Mouse (Mus musculus) common myeloid progenitor, adult 5-6 weeks (primary cell): ENCODE data around the gene Fshb. TPM values are rescaled to one million over a fixed set of nuclear protein-coding genes. Genes with fewer than 3 reads are reported as not detected.

ENCODE experiments used
- ATAC-seq: replicated peaks from 2 replicates; pipeline ENCODE4 v1.8.0; 2016; ENCODE audit warnings: low read depth, mild to moderate bottlenecking, moderate TSS enrichment, inconsistent platforms; ENCODE audit not compliant: poor library complexity, severe bottlenecking
- total RNA-seq: library from RNA; stranded (forward); fragments of 200-1000, 187-1606 nt; gene quantifications from 2 replicates; pipeline ENCODE4 v1.2.3, GENCODE M21; 2017

Fshb gene
- not detected in 2 replicates for total RNA-seq

DNA sequence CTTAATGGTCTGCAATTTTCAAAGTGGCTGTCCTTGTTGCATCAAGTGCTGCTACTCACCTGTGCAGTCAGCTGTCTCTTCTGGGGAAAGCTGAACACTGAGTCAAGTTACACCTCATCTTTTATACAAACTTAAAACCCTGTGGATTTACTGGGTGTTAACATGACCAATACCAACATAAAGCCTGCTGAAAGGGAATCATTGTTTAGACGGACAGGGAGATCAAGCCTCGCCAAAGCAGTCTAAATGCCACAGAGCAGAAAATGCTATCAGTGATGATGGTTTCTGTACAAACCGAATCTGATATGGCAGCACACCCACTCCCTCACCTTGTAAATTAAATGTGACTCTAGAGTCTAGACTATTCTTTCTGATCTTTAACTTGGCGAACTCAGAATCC, at the start of gene Fshb:
Fshb (minus strand) TSS at position 101 of the 400 bp plus-strand sequence.
- ATAC-seq: no peak

GRCm38 (mm10) chr2:107084256-107084655, 24.8 kb upstream of the Fshb start:
- no peak for ATAC-seq

DNA sequence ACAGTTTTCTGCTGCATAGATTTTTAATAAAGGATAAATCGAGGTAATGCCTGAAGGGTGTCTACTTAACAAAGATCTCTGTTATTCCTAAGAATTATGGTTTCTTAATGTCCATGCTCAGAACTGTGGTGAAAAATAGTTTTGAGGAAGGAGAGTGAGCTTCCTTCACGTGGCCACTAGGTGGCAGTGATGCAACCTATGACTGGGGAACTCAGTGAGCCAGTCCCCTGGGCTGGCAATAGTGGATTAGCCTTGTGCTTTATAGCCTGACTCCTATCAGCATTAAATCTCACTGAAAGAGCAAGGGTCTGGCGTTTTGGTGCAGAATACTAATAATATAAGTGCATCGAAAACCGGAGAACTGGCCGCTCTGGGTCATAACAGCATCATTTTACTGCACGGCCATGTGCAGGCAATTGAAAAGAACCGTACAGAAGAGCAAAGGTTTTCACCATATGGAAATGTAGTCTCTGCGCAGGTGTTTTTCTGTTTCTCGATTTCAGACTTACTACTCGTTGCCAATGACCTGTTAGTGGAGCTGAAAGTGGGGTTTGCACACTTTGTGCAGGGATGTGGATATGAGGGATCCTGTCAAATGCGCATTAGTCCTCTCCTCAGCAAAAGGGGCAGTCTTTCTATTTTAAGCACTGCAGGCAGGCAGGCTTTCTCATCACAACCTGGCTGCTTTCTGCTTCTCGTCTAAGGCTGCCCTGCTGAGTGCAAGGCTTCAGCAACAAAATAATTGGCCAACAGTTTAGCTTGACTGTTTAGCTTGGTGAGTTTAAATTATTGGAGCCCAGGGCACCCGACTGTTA, 23.8 kb upstream of the Fshb start:
- ATAC-seq: peak; percentile 90

- ATAC-seq: no peak
These were observed 3.8 kb upstream of the Fshb start for GRCm38 (mm10) chr2:107063260-107063659.

DNA sequence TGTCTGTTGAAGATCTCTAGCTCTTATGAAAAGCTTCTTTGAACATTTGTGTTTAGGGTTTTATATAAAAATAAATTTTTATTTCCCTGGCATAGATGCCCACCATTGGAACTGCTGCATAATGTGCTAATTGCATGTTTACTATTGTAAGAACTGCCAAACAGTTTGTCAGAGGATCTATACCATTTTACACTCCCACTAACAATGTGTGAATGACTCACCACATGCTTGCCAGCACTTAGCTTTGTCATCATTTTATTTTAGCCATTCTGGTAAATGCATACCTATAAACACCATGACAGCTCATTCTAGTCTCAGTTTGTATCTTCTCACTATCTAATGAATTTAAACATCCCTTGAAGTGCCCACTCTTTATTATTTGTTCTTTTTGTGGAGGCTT, 13.5 kb downstream of the Fshb start:
- no peak for ATAC-seq

DNA sequence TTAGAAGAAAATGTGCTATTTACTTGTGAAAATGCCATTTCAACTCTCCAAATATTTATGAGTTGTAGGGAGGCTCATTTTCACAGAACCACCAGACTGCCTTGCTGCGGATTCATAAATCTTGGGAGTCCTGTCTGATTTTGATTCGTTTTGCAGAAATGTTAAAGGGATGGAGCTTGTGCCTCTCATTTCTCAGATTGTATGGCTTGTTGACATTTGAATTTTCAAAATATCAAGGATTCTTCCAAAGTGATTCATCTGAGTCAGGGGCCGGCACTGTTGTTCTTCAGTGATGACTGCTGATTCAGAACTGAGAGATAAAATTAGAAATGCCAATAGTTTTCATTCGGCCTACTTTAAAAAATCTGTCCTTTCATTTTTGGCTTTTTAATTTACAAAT, 18.6 kb downstream of the Fshb start:
- ATAC-seq: no peak

- no peak for ATAC-seq
These were observed 23.5 kb downstream of the Fshb start for GRCm38 (mm10) chr2:107035980-107036379.

DNA sequence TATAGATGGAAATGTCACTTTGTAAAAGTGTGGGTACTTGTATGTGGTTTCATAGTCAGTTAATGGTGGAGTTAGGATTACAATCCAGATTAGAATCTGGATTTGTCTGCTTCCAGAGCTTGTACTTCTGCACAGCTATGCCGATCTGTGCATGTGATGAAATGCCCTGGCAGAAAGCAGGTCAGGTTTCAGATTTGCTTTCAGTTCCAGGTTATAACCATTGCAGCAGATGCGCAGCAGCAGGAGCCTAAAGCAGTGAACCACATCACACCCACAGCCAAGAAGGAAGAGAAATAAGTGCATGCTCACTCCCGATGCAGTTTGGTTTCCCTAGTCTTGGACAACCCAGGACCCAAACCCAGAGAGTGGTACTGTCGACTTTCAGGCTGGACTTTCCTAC, 34.8 kb downstream of the Fshb start:
- ATAC-seq: no peak

DNA sequence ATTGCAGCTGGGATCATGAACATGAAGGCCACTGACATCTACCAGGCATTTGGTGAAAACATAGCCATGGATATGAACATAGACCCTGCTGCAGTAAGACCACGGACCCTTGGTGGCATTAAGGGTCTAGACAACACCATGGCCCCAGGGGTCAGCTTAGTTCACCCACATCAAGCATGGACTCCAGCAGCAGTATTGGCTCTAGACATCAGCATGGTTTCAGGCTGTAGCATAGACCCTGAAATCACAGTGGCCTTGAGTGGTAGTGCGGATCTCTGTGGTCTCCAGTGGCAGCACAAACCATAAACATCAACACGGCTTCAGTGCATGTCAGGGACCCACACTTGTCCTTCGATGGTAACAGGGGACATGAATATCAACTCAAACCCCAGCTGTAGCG, 36.7 kb downstream of the Fshb start:
- no peak for ATAC-seq

DNA sequence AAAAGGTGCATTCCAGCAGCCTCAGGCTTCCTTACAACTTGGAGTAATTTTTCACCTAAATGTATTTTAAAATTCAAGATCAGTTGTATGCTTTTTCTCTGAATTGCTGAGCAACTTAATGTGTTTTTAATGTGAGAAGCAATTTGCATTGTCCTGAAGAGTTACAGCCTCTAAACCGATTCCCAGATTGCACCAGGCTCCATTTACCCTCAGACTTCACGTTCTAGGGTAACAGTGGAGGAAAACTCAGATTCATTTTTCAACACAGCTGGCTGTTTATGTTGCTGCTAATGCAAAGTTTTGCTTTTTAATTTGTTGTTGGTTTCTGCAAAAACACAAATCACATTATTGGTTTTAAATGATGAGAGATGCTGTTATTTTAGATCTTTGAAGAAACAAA, 40.1 kb downstream of the Fshb start:
- no peak for ATAC-seq

DNA sequence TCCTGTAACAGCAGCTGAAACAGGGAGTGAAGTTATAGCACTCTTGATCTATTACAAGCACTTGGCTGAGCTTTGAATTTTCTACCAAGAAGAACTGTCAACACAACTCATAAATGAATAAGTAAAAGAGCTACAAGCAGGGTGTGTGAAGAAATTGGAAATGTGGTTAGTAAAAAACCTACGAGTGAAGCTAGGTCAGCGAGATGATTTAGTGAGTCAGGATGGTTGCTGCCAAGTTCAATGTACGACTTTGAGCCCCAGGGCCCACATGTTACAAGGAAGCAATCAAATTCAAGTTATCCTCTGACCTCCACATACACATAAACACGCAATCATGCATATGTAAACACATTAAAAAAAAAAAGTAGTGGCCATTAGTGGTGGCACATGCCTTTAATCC, 46.3 kb downstream of the Fshb start:
- ATAC-seq: no peak

GRCm38 (mm10) chr2:107012318-107012717, 47.1 kb downstream of the Fshb start:
- no peak for ATAC-seq

DNA sequence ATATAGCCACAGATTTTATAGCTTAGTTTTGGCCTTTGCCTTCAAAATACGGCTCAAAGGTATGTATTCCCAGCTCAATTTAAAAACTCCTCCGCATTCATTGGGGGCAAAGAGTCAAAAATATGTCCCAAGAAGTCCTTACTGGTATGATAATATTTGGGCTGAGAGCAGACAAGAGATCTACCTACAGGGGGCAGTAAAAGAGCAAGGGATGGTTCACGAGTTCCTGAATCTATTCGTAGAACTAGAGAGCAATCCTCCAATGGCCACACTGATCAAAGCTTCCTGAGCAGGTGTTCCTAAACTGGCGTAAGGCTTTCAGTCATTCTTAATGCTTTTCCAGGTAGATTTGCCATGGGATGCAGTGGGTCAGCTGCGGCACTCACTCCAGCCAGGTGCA, 49.3 kb downstream of the Fshb start:
- ATAC-seq: no peak

- no peak for ATAC-seq
These were observed 53.1 kb downstream of the Fshb start for GRCm38 (mm10) chr2:107006378-107006777.

Other genes starting within 250 kb of the Fshb start
- 29.5 and 33.8 TPM in 2 replicates for gene Arl14ep, start 85.2 kb downstream of the Fshb start, total RNA-seq
- gene Kcna4, start 231.0 kb upstream of the Fshb start, total RNA-seq: not detected in 2 replicates